Mouse (Mus musculus) heart, adult 8-10 months (tissue): ENCODE measurements at regions not wholly inside any gene's neighbourhood (a gene's known extent, or its start where the extent isn't known, plus 50 kb on each side); places are given as distances from the start of the nearest gene placed in this dataset.

ENCODE experiments used
- DNase-seq: peaks from one replicate; pipeline ENCODE4 v3.0.0; 2022; ENCODE audit warnings: low spot score

DNA sequence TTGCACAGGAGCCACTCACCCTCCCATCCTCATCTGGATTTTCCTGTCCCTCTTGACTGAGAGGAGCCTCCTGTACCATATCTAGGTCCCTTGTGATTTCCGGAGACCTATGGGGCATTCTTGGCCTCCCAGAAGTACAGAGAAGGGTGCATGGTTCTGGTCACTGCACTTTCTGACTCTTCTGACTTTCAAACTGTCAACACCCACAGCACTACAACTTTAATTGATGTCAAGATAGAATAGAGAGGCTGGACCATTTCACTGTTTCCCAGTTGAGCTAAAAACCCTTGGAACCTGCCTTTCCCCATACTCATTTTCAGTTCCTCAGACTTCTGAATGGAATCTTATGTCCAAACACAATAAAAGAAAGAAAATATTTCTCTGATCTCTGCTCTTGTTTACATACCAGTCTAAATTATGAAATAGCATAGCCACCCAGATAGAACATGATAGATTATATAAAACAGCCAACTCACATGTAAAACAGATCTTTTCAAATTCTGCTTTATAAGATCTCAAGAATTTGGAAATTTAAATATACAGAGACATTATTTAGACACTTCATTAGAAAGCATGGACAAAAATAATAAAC lies 144.2 kb downstream of the Ptger3 start:
- DNase-seq = no peak

- DNase-seq = no peak
Observed at GRCm38 (mm10) chr3:157699961-157700360, 133.3 kb downstream of the Ptger3 start.

DNA sequence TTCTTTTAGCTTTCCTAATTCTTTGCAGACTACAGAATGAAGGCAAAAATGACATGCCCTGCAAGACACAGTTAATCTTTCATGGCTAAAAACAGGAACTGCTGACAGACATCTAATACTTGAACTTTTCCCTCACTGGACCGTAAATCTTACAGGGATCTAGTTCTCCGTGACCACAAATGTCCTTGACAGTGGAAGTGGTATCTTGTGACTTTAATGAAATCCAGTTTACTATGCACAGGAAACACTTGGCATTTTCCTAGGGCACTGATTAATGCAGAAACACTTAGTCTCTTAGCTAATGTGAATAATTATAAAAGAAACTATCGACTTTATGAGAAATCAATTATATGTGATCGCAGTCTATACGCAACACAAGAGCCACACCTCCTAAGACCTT lies 131.8 kb downstream of the Ptger3 start:
- DNase-seq = no peak

GRCm38 (mm10) chr3:157695128-157696075 lies 128.7 kb downstream of the Ptger3 start:
- DNase-seq = no peak
